33 mouse cellular contexts compared by ENCODE assay signal in genomic region chr15:6072920-6073319, GRCm38 (mm10).
"Had no signal": no experiment of that assay in that cellular context is flagged by ENCODE, and none has a peak within 500 bp of the region (broad histone marks: within the 10 kb centered on the region; RNA-seq: fewer than 3 reads in every experiment).

No protein-coding gene starts in this region.

- H3K27ac ChIP-seq: heart, adult 2 months; heart, embryonic 10.5 days; heart, embryonic 13.5 days; heart, embryonic 15.5 days; hindbrain, embryonic 10.5 days; hindbrain, embryonic 12.5 days; hindbrain, embryonic 13.5 days; hindbrain, embryonic 14.5 days; hindbrain, embryonic 15.5 days; hindbrain, postnatal 0 days; kidney, embryonic 15.5 days; kidney, postnatal 0 days; layer of hippocampus, adult 2 months had no signal

- H3K4me3 ChIP-seq: heart, adult 2 months; heart, embryonic 10.5 days; heart, embryonic 12.5 days; heart, embryonic 13.5 days; heart, embryonic 15.5 days; hindbrain, embryonic 10.5 days; hindbrain, embryonic 12.5 days; hindbrain, embryonic 13.5 days; hindbrain, embryonic 15.5 days; kidney, embryonic 15.5 days; layer of hippocampus, adult 2 months had no signal

- H3K4me1 ChIP-seq: heart, embryonic 10.5 days; heart, embryonic 12.5 days; heart, embryonic 13.5 days; heart, embryonic 15.5 days; hindbrain, embryonic 10.5 days; hindbrain, embryonic 12.5 days; hindbrain, embryonic 13.5 days; hindbrain, embryonic 15.5 days; kidney, embryonic 15.5 days had no signal

- H3K36me3 ChIP-seq: heart, embryonic 10.5 days; heart, embryonic 12.5 days; heart, embryonic 13.5 days; heart, embryonic 15.5 days; hindbrain, embryonic 10.5 days; hindbrain, embryonic 12.5 days; hindbrain, embryonic 13.5 days; hindbrain, embryonic 15.5 days; kidney, embryonic 15.5 days had no signal

- H3K9me3 ChIP-seq: heart, embryonic 10.5 days; heart, embryonic 12.5 days; heart, embryonic 13.5 days; heart, embryonic 15.5 days; hindbrain, embryonic 10.5 days; hindbrain, embryonic 12.5 days; hindbrain, embryonic 13.5 days; hindbrain, embryonic 15.5 days; kidney, embryonic 15.5 days had no signal

- H3K9ac ChIP-seq: heart, embryonic 12.5 days; heart, embryonic 13.5 days; heart, embryonic 15.5 days; hindbrain, embryonic 12.5 days; hindbrain, embryonic 13.5 days; hindbrain, embryonic 14.5 days; hindbrain, embryonic 15.5 days; kidney, embryonic 15.5 days had no signal

- H3K4me2 ChIP-seq: heart, embryonic 11.5 days; heart, embryonic 12.5 days; heart, embryonic 13.5 days; heart, embryonic 15.5 days; hindbrain, embryonic 12.5 days; hindbrain, embryonic 13.5 days; hindbrain, embryonic 14.5 days; hindbrain, embryonic 15.5 days; kidney, embryonic 15.5 days had no signal

- DNase-seq: heart, adult 2 months; heart, postnatal 10 days; heart, postnatal 14 days; heart, postnatal 36 days; heart, postnatal 4 days; kidney, adult 11 months; kidney, adult 18-20 months; kidney, adult 2 months; kidney, adult 8-10 months; kidney, adult 9 months; kidney, postnatal 10 days; kidney, postnatal 14 days; kidney, postnatal 25 days; kidney, postnatal 36 days; kidney, postnatal 4 days; layer of hippocampus, adult 9-11 months; layer of hippocampus, postnatal 36 days had no signal

- H3K27me3 ChIP-seq: heart, embryonic 12.5 days; heart, embryonic 13.5 days; heart, embryonic 15.5 days; hindbrain, embryonic 12.5 days; hindbrain, embryonic 13.5 days; hindbrain, embryonic 15.5 days; kidney, embryonic 15.5 days had no signal

- ATAC-seq: hindbrain, embryonic 16.5 days; hindbrain, postnatal 0 days; inflammation-experienced regulatory T-cells, adult 6 months had no signal
